Mouse (Mus musculus): ENCODE results near the gene Rtn4. TPM values are rescaled to one million over a fixed set of nuclear protein-coding genes. Genes with fewer than 3 reads are reported as not detected.

Gene Rtn4
- polyA plus RNA-seq, 1 experiment from 2014 or later: 59.5 TPM

DNA sequence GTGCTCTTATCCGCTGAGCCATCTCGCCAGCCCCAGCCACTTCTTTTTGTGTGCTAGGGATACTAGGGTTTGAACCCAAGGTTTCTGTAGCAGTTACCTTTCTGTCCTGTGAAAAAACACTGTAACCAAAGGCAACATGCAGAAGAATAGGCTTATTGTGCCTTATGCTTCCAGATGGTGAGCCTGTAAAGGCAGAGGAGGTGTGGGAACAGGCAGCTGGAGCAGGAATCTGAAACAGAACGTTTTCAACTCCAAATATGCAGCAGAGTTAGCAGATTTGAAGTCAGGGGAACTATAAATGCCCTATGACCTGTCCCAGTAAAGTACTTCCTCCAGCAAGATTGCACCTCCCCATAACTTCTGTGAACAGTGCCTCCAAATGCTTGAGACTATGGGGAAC, 12.0 kb upstream of the Rtn4 start:
- Histone ChIP-seq H3K27me3 (no peaks in the 10 kb centered on the region), H3K4me2 (no peak overlapping the region), H3K9ac (no peak overlapping the region), H3K27ac (no peak overlapping the region), H3K4me3 (no peak overlapping the region), H3K36me3 (no peaks in the 10 kb centered on the region), H3K4me1 (replicated peaks) (0 out of 2 replicates have a peak, but pooled peaks cover 3% of the 10 kb centered on the region), H3K9me3 (replicated peaks) (no peaks in the 10 kb centered on the region)
- WGBS: 78% methylated on average over 3 of the region's 3 CpGs
- ATAC-seq (replicated peaks; ENCODE audit: insufficient number of reproducible peaks, insufficient read depth, low FRiP score, low read depth): no peak

GRCm38 (mm10) chr11:29684272-29684671, 8.5 kb upstream of the Rtn4 start:
- no peaks in the 10 kb centered on the region for H3K36me3 ChIP-seq
- 75% methylated on average over 2 of the region's 2 CpGs for WGBS
- no peak overlapping the region for H3K4me3 ChIP-seq
- no peak for ATAC-seq (replicated peaks; ENCODE audit: insufficient number of reproducible peaks, insufficient read depth, low FRiP score, low read depth)
- H3K4me1 ChIP-seq (replicated peaks): 0 out of 2 replicates have a peak, but pooled peaks cover 3% of the 10 kb centered on the region
- no peak overlapping the region for H3K9ac ChIP-seq
- H3K4me2 ChIP-seq: no peak overlapping the region
- H3K27ac ChIP-seq: no peak overlapping the region
- no peaks in the 10 kb centered on the region for H3K27me3 ChIP-seq
- no peaks in the 10 kb centered on the region for H3K9me3 ChIP-seq (replicated peaks)

- H3K36me3 ChIP-seq: no peaks in the 10 kb centered on the region
- H3K4me2 ChIP-seq: no peak overlapping the region
- H3K27ac ChIP-seq: no peak overlapping the region
- H3K4me1 ChIP-seq (replicated peaks): no peaks in the 10 kb centered on the region
- 69% methylated on average over 2 of the region's 2 CpGs for WGBS
- no peaks in the 10 kb centered on the region for H3K27me3 ChIP-seq
- ATAC-seq (replicated peaks; ENCODE audit: insufficient number of reproducible peaks, insufficient read depth, low FRiP score, low read depth): no peak
- no peaks in the 10 kb centered on the region for H3K9me3 ChIP-seq (replicated peaks)
- no peak overlapping the region for H3K4me3 ChIP-seq
- H3K9ac ChIP-seq: no peak overlapping the region
Observed at GRCm38 (mm10) chr11:29686176-29686575, 6.6 kb upstream of the Rtn4 start.

- H3K4me1 ChIP-seq (replicated peaks): peaks cover 12% of the 10 kb centered on the region
- 37% methylated on average over 1 of the region's 1 CpGs for WGBS
Observed at GRCm38 (mm10) chr11:29691556-29691955, 1.2 kb upstream of the Rtn4 start.

DNA sequence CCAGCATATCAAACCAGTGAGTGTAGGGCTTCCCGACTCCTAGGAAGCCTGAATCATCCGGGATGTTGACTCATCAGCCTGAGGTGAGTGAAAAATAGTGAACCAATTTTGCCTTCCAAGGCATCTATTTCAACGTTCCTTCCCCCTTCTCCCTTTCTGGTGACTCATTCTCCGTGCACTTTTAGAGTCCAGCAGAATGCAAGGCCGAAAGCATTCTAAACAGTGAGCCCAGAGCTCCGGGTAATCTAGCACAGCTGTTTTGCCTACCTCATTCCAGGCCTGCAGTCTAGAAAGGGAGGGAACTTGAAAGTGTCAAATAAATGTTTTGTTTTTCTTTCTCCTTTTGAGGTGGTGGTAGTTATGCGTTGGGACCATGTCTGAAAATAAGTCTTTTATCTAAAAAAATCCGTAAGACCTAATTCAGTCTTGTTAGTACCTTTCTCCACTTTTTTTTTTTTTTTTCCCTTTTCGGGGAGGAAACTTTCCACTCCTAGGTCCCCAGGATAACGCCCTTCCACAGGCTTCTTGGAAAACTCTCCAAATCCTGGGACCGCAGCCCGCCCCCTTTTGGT, 550 bp upstream of the Rtn4 start:
- WGBS: 8% methylated on average over 12 of the region's 12 CpGs
- H3K27ac ChIP-seq: peak overlapping the region; percentile 99
- H3K4me3 ChIP-seq: peak overlapping the region; percentile 100
- H3K9ac ChIP-seq: no peak overlapping the region
- no peaks in the 10 kb centered on the region for H3K27me3 ChIP-seq
- no peaks in the 10 kb centered on the region for H3K9me3 ChIP-seq (replicated peaks)
- ATAC-seq (replicated peaks; ENCODE audit: insufficient number of reproducible peaks, insufficient read depth, low FRiP score, low read depth): no peak
- H3K4me2 ChIP-seq: peak overlapping the region; percentile 56
- no peaks in the 10 kb centered on the region for H3K36me3 ChIP-seq
- peaks cover 13% of the 10 kb centered on the region for H3K4me1 ChIP-seq (replicated peaks)

More at GRCm38 (mm10) chr11:29691556-29691955, 1.2 kb upstream of the Rtn4 start:
- peak overlapping the region; percentile 99 for H3K27ac ChIP-seq
- peak overlapping the region; percentile 56 for H3K4me2 ChIP-seq
- H3K9me3 ChIP-seq (replicated peaks): no peaks in the 10 kb centered on the region
- no peaks in the 10 kb centered on the region for H3K36me3 ChIP-seq
- no peak for ATAC-seq (replicated peaks; ENCODE audit: insufficient number of reproducible peaks, insufficient read depth, low FRiP score, low read depth)
- no peak overlapping the region for H3K4me3 ChIP-seq
- no peaks in the 10 kb centered on the region for H3K27me3 ChIP-seq
- H3K9ac ChIP-seq: no peak overlapping the region

GRCm38 (mm10) chr11:29693576-29694410, 1.0 kb downstream of the Rtn4 start:
- Histone ChIP-seq H3K27ac (peak overlapping the region; percentile 99), H3K9ac (peak overlapping the region; percentile 99), H3K36me3 (no peaks in the 10 kb centered on the region), H3K4me1 (replicated peaks) (peaks cover 20% of the 10 kb centered on the region), H3K27me3 (no peaks in the 10 kb centered on the region), H3K9me3 (replicated peaks) (no peaks in the 10 kb centered on the region), H3K4me3 (peak overlapping the region; percentile 100), H3K4me2 (peak overlapping the region; percentile 70)
- WGBS: under 1% methylated on average over 48 of the region's 53 CpGs
- peak; percentile 85 for ATAC-seq (replicated peaks; ENCODE audit: insufficient number of reproducible peaks, insufficient read depth, low FRiP score, low read depth)

DNA sequence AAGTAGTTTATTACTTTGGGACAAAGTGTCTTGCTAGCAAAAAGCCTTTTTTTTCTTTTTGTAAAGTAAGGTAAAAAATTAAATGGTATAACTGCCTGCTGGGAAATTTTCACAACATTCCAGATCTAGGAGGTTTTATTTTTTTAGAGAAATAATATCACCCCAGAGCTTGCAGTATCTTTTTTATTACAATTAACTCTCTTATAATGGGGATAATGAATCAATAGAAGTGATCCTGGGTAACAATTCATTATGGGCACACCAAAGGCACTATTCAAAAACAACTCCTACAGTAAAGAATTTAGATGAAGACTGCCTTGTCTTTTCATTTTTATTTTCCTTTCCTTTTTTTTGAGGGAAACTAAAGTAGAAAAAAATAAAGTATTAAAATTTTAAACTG, 2.0 kb downstream of the Rtn4 start:
- no peak overlapping the region for H3K4me3 ChIP-seq
- H3K9ac ChIP-seq: no peak overlapping the region
- no peak for ATAC-seq (replicated peaks; ENCODE audit: insufficient number of reproducible peaks, insufficient read depth, low FRiP score, low read depth)
- H3K4me2 ChIP-seq: no peak overlapping the region
- H3K9me3 ChIP-seq (replicated peaks): no peaks in the 10 kb centered on the region
- H3K27ac ChIP-seq: no peak overlapping the region
- H3K27me3 ChIP-seq: no peaks in the 10 kb centered on the region
- H3K36me3 ChIP-seq: no peaks in the 10 kb centered on the region
- peaks cover 20% of the 10 kb centered on the region for H3K4me1 ChIP-seq (replicated peaks)

GRCm38 (mm10) chr11:29702721-29703120, 10.0 kb downstream of the Rtn4 start:
- H3K4me2 ChIP-seq: no peak overlapping the region
- no peaks in the 10 kb centered on the region for H3K27me3 ChIP-seq
- no peak overlapping the region for H3K27ac ChIP-seq
- H3K36me3 ChIP-seq: peaks cover 11% of the 10 kb centered on the region
- H3K9me3 ChIP-seq (replicated peaks): no peaks in the 10 kb centered on the region
- WGBS: 57% methylated on average over 3 of the region's 3 CpGs
- no peak overlapping the region for H3K4me3 ChIP-seq
- peaks cover 13% of the 10 kb centered on the region for H3K4me1 ChIP-seq (replicated peaks)
- no peak for ATAC-seq (replicated peaks; ENCODE audit: insufficient number of reproducible peaks, insufficient read depth, low FRiP score, low read depth)
- H3K9ac ChIP-seq: no peak overlapping the region

DNA sequence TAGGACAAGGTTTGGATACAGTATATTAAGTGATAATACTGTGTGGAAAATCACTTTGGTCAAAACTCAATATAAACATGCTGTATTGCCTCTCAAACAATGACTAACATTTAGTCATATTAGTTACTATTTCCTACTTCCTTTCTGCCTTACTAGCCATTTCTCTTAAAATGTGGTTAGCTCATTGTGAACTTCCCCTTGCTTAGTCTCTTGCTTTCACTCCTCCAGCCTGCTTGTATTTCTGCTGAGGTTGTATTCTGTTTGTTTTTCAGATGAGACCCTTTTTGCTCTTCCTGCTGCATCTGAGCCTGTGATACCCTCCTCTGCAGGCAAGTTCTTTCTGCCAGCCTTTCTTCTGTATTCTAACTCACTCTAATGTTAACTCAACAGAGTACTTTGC, 12.5 kb downstream of the Rtn4 start:
- H3K4me3 ChIP-seq: no peak overlapping the region
- H3K27me3 ChIP-seq: no peaks in the 10 kb centered on the region
- 0 out of 2 replicates have a peak overlapping the region, but pooled peaks have one; percentile 2 for H3K27ac ChIP-seq
- peaks cover 23% of the 10 kb centered on the region for H3K36me3 ChIP-seq
- no peak overlapping the region for H3K9ac ChIP-seq
- H3K4me1 ChIP-seq (replicated peaks): peaks cover 10% of the 10 kb centered on the region
- H3K4me2 ChIP-seq: no peak overlapping the region
- H3K9me3 ChIP-seq (replicated peaks): no peaks in the 10 kb centered on the region
- no peak for ATAC-seq (replicated peaks; ENCODE audit: insufficient number of reproducible peaks, insufficient read depth, low FRiP score, low read depth)

GRCm38 (mm10) chr11:29706845-29707244, 14.1 kb downstream of the Rtn4 start:
- ATAC-seq (replicated peaks; ENCODE audit: insufficient number of reproducible peaks, insufficient read depth, low FRiP score, low read depth): no peak
- no peak overlapping the region for H3K4me2 ChIP-seq
- WGBS: 78% methylated on average over 4 of the region's 4 CpGs
- H3K36me3 ChIP-seq: peaks cover 23% of the 10 kb centered on the region
- no peaks in the 10 kb centered on the region for H3K9me3 ChIP-seq (replicated peaks)
- no peaks in the 10 kb centered on the region for H3K27me3 ChIP-seq
- H3K27ac ChIP-seq: no peak overlapping the region
- H3K4me1 ChIP-seq (replicated peaks): peaks cover 10% of the 10 kb centered on the region
- no peak overlapping the region for H3K9ac ChIP-seq
- H3K4me3 ChIP-seq: no peak overlapping the region

GRCm38 (mm10) chr11:29709512-29709911, 16.8 kb downstream of the Rtn4 start:
- no peak for ATAC-seq (replicated peaks; ENCODE audit: insufficient number of reproducible peaks, insufficient read depth, low FRiP score, low read depth)
- Histone ChIP-seq H3K4me3 (no peak overlapping the region), H3K27ac (no peak overlapping the region), H3K9me3 (replicated peaks) (no peaks in the 10 kb centered on the region), H3K4me2 (no peak overlapping the region), H3K4me1 (replicated peaks) (peaks cover 2% of the 10 kb centered on the region; the same call in 1 of the 2 replicates), H3K36me3 (peaks cover 23% of the 10 kb centered on the region), H3K9ac (no peak overlapping the region), H3K27me3 (no peaks in the 10 kb centered on the region)

GRCm38 (mm10) chr11:29714114-29714513, 21.4 kb downstream of the Rtn4 start:
- Histone ChIP-seq H3K4me1 (replicated peaks) (peaks cover 6% of the 10 kb centered on the region), H3K4me2 (no peak overlapping the region), H3K9me3 (replicated peaks) (no peaks in the 10 kb centered on the region), H3K4me3 (no peak overlapping the region), H3K9ac (no peak overlapping the region), H3K36me3 (peaks cover 6% of the 10 kb centered on the region; the same call in 1 of the 2 replicates), H3K27ac (no peak overlapping the region), H3K27me3 (no peaks in the 10 kb centered on the region)
- ATAC-seq (replicated peaks; ENCODE audit: insufficient number of reproducible peaks, insufficient read depth, low FRiP score, low read depth): no peak
- 85% methylated on average over 7 of the region's 7 CpGs for WGBS

Measured in heart, embryonic 15.5 days (tissue).